Mouse (Mus musculus): ENCODE data around the gene Mmp15. TPM values are rescaled to one million over a fixed set of nuclear protein-coding genes. Genes with fewer than 3 reads are reported as not detected.
A peak's percentile ranks its signal among the peaks of the same experiment; 100 is the strongest.

Mmp15 gene
- polyA plus RNA-seq, 1 experiment from 2014 or later: 41.3 TPM

- Histone ChIP-seq H3K9me3 (no peaks in the 10 kb centered on the region), H3K27me3 (replicated peaks) (no peaks in the 10 kb centered on the region), H3K4me1 (peaks cover 17% of the 10 kb centered on the region), H3K36me3 (peaks cover 20% of the 10 kb centered on the region), H3K4me3 (no peak overlapping the region), H3K27ac (no peak overlapping the region), H3K9ac (no peak overlapping the region), H3K4me2 (replicated peaks) (no peak overlapping the region)
- WGBS: 83% methylated on average over 2 of the region's 2 CpGs
- no peak for ATAC-seq (ENCODE audit: low FRiP score, low read depth)
Observed at GRCm38 (mm10) chr8:95348356-95348755, 3.7 kb upstream of the Mmp15 start.

GRCm38 (mm10) chr8:95348811-95349630 is 3.0 kb upstream of the Mmp15 start:
- 63% methylated on average over 19 of the region's 19 CpGs for WGBS
- no peak overlapping the region for H3K27ac ChIP-seq
- H3K9me3 ChIP-seq: no peaks in the 10 kb centered on the region
- H3K4me3 ChIP-seq: no peak overlapping the region
- H3K4me2 ChIP-seq (replicated peaks): no peak overlapping the region
- peaks cover 23% of the 10 kb centered on the region for H3K4me1 ChIP-seq
- H3K9ac ChIP-seq: no peak overlapping the region
- no peaks in the 10 kb centered on the region for H3K27me3 ChIP-seq (replicated peaks)
- ATAC-seq (ENCODE audit: low FRiP score, low read depth): no peak
- H3K36me3 ChIP-seq: peaks cover 14% of the 10 kb centered on the region

GRCm38 (mm10) chr8:95351461-95351860 is 607 bp upstream of the Mmp15 start:
- Histone ChIP-seq H3K4me3 (peak overlapping the region; percentile 86; the same call in 1 of the 2 replicates), H3K4me2 (replicated peaks) (peak overlapping the region; percentile 93), H3K9me3 (no peaks in the 10 kb centered on the region), H3K27me3 (replicated peaks) (no peaks in the 10 kb centered on the region), H3K9ac (no peak overlapping the region; the same call in 1 of the 2 replicates), H3K4me1 (peaks cover 42% of the 10 kb centered on the region), H3K27ac (no peak overlapping the region), H3K36me3 (no peaks in the 10 kb centered on the region)
- ATAC-seq (ENCODE audit: low FRiP score, low read depth): 0 out of 2 replicates have a peak, but pooled peaks have one; percentile 26
- 1% methylated on average over 15 of the region's 15 CpGs for WGBS

- Histone ChIP-seq H3K4me2 (replicated peaks) (peak overlapping the region; percentile 93), H3K27me3 (replicated peaks) (no peaks in the 10 kb centered on the region), H3K4me3 (peak overlapping the region; percentile 86), H3K4me1 (peaks cover 38% of the 10 kb centered on the region), H3K36me3 (no peaks in the 10 kb centered on the region), H3K27ac (peak overlapping the region; percentile 77), H3K9me3 (no peaks in the 10 kb centered on the region), H3K9ac (peak overlapping the region; percentile 94)
- WGBS: 2% methylated on average over 62 of the region's 62 CpGs
- ATAC-seq (ENCODE audit: low FRiP score, low read depth): peak; percentile 72
Observed at GRCm38 (mm10) chr8:95352871-95353866, 1.1 kb downstream of the Mmp15 start.

GRCm38 (mm10) chr8:95354606-95355005 is 2.5 kb downstream of the Mmp15 start:
- Histone ChIP-seq H3K27ac (no peak overlapping the region), H3K9me3 (no peaks in the 10 kb centered on the region), H3K9ac (0 out of 2 replicates have a peak overlapping the region, but pooled peaks have one; percentile 21), H3K4me2 (replicated peaks) (peak overlapping the region; percentile 93), H3K4me3 (no peak overlapping the region), H3K27me3 (replicated peaks) (no peaks in the 10 kb centered on the region), H3K36me3 (no peaks in the 10 kb centered on the region), H3K4me1 (peaks cover 50% of the 10 kb centered on the region)
- WGBS: 90% methylated on average over 2 of the region's 2 CpGs
- ATAC-seq (ENCODE audit: low FRiP score, low read depth): no peak

- H3K27me3 ChIP-seq (replicated peaks): no peaks in the 10 kb centered on the region
- H3K9me3 ChIP-seq: no peaks in the 10 kb centered on the region
- H3K36me3 ChIP-seq: no peaks in the 10 kb centered on the region
- H3K27ac ChIP-seq: no peak overlapping the region
- ATAC-seq (ENCODE audit: low FRiP score, low read depth): no peak
- no peak overlapping the region for H3K4me2 ChIP-seq (replicated peaks)
- no peak overlapping the region for H3K9ac ChIP-seq
- WGBS: 68% methylated on average over 8 of the region's 8 CpGs
- peaks cover 47% of the 10 kb centered on the region for H3K4me1 ChIP-seq
- no peak overlapping the region for H3K4me3 ChIP-seq
Observed at GRCm38 (mm10) chr8:95358550-95359411, 6.7 kb downstream of the Mmp15 start.

- no peak overlapping the region for H3K4me3 ChIP-seq
- H3K27me3 ChIP-seq (replicated peaks): no peaks in the 10 kb centered on the region
- 0 out of 2 replicates have a peak overlapping the region, but pooled peaks have one; percentile 0 for H3K4me2 ChIP-seq (replicated peaks)
- H3K4me1 ChIP-seq: peaks cover 31% of the 10 kb centered on the region
- H3K9ac ChIP-seq: peak overlapping the region; percentile 44; the same call in 1 of the 2 replicates
- no peaks in the 10 kb centered on the region for H3K36me3 ChIP-seq
- H3K9me3 ChIP-seq: no peaks in the 10 kb centered on the region
- no peak overlapping the region for H3K27ac ChIP-seq
- 53% methylated on average over 7 of the region's 7 CpGs for WGBS
- ATAC-seq (ENCODE audit: low FRiP score, low read depth): no peak
Observed at GRCm38 (mm10) chr8:95360181-95361015, 8.3 kb downstream of the Mmp15 start.

GRCm38 (mm10) chr8:95361016-95361341 is 8.9 kb downstream of the Mmp15 start:
- H3K4me2 ChIP-seq (replicated peaks): 0 out of 2 replicates have a peak overlapping the region, but pooled peaks have one; percentile 0
- H3K9me3 ChIP-seq: no peaks in the 10 kb centered on the region
- no peaks in the 10 kb centered on the region for H3K36me3 ChIP-seq
- no peak overlapping the region for H3K9ac ChIP-seq
- no peak overlapping the region for H3K27ac ChIP-seq
- 94% methylated on average over 3 of the region's 3 CpGs for WGBS
- no peak overlapping the region for H3K4me3 ChIP-seq
- no peak for ATAC-seq (ENCODE audit: low FRiP score, low read depth)
- H3K4me1 ChIP-seq: peaks cover 28% of the 10 kb centered on the region
- H3K27me3 ChIP-seq (replicated peaks): no peaks in the 10 kb centered on the region

GRCm38 (mm10) chr8:95362272-95362671 is 10.2 kb downstream of the Mmp15 start:
- H3K9ac ChIP-seq: no peak overlapping the region
- H3K27ac ChIP-seq: no peak overlapping the region
- no peak overlapping the region for H3K4me3 ChIP-seq
- H3K36me3 ChIP-seq: peaks cover 2% of the 10 kb centered on the region; the same call in 1 of the 2 replicates
- H3K9me3 ChIP-seq: no peaks in the 10 kb centered on the region
- peaks cover 26% of the 10 kb centered on the region for H3K4me1 ChIP-seq
- ATAC-seq (ENCODE audit: low FRiP score, low read depth): no peak
- H3K4me2 ChIP-seq (replicated peaks): no peak overlapping the region
- 73% methylated on average over 6 of the region's 6 CpGs for WGBS
- no peaks in the 10 kb centered on the region for H3K27me3 ChIP-seq (replicated peaks)

- Histone ChIP-seq H3K36me3 (peaks cover 17% of the 10 kb centered on the region), H3K9ac (no peak overlapping the region), H3K4me2 (replicated peaks) (no peak overlapping the region), H3K9me3 (no peaks in the 10 kb centered on the region), H3K27me3 (replicated peaks) (no peaks in the 10 kb centered on the region), H3K27ac (no peak overlapping the region), H3K4me3 (no peak overlapping the region), H3K4me1 (peaks cover 19% of the 10 kb centered on the region)
- ATAC-seq (ENCODE audit: low FRiP score, low read depth): no peak
- WGBS: 96% methylated on average over 2 of the region's 2 CpGs
Observed at GRCm38 (mm10) chr8:95363849-95364248, 11.8 kb downstream of the Mmp15 start.

Measured in neural tube, embryonic 12.5 days (tissue).